Mouse (Mus musculus): ENCODE data around the gene Hhat. TPM values are rescaled to one million over a fixed set of nuclear protein-coding genes. Genes with fewer than 3 reads are reported as not detected.

Hhat gene
- polyA plus RNA-seq, 1 experiment: not detected

- 89% methylated on average over 2 of the region's 2 CpGs for WGBS
- H3K27ac ChIP-seq (ENCODE audit: insufficient read depth, low read depth, low read length): no peak overlapping the region
- H3K4me1 ChIP-seq (ENCODE audit: control insufficient read depth, insufficient read depth, low read length): peaks cover 5% of the 10 kb centered on the region
- no peak overlapping the region for H3K4me3 ChIP-seq (ENCODE audit: insufficient read depth, low read depth, low read length)
- TF ChIP-seq CTCF (IDR thresholded peaks at IDR 0.05; ENCODE audit: insufficient read depth, low read depth, low read length) (no peak), POLR2A (IDR thresholded peaks at IDR 0.05; ENCODE audit: insufficient read depth, low read depth, low read length) (no peak)
Measured at GRCm38 (mm10) chr1:192542093-192542492, 228.9 kb downstream of the Hhat start.

- H3K27ac ChIP-seq (ENCODE audit: insufficient read depth, low read depth, low read length): no peak overlapping the region
- no peak for TF ChIP-seq CTCF (IDR thresholded peaks at IDR 0.05; ENCODE audit: insufficient read depth, low read depth, low read length)
- TF ChIP-seq POLR2A (IDR thresholded peaks at IDR 0.05; ENCODE audit: insufficient read depth, low read depth, low read length): no peak
- 79% methylated on average over 7 of the region's 7 CpGs for WGBS
- H3K4me1 ChIP-seq (ENCODE audit: control insufficient read depth, insufficient read depth, low read length): no peaks in the 10 kb centered on the region
- no peak overlapping the region for H3K4me3 ChIP-seq (ENCODE audit: insufficient read depth, low read depth, low read length)
Measured at GRCm38 (mm10) chr1:192537169-192537568, 233.9 kb downstream of the Hhat start.

- H3K4me3 ChIP-seq (ENCODE audit: insufficient read depth, low read depth, low read length): no peak overlapping the region
- whole genome bisulfite sequencing: 31% methylated on average over 1 of the region's 1 CpGs
- TF ChIP-seq CTCF (IDR thresholded peaks at IDR 0.05; ENCODE audit: insufficient read depth, low read depth, low read length): no peak
- no peak for TF ChIP-seq POLR2A (IDR thresholded peaks at IDR 0.05; ENCODE audit: insufficient read depth, low read depth, low read length)
- H3K4me1 ChIP-seq (ENCODE audit: control insufficient read depth, insufficient read depth, low read length): no peaks in the 10 kb centered on the region
- H3K27ac ChIP-seq (ENCODE audit: insufficient read depth, low read depth, low read length): no peak overlapping the region
Measured at GRCm38 (mm10) chr1:192536440-192536839, 234.6 kb downstream of the Hhat start.

- Histone ChIP-seq H3K4me1 (ENCODE audit: control insufficient read depth, insufficient read depth, low read length) (no peaks in the 10 kb centered on the region), H3K27ac (ENCODE audit: insufficient read depth, low read depth, low read length) (no peak overlapping the region), H3K4me3 (ENCODE audit: insufficient read depth, low read depth, low read length) (no peak overlapping the region)
- no peak for TF ChIP-seq CTCF (IDR thresholded peaks at IDR 0.05; ENCODE audit: insufficient read depth, low read depth, low read length)
- TF ChIP-seq POLR2A (IDR thresholded peaks at IDR 0.05; ENCODE audit: insufficient read depth, low read depth, low read length): no peak
Measured at GRCm38 (mm10) chr1:192533016-192533415, 238.0 kb downstream of the Hhat start.

- Histone ChIP-seq H3K4me1 (ENCODE audit: control insufficient read depth, insufficient read depth, low read length) (0 out of 2 replicates have a peak, but pooled peaks cover 5% of the 10 kb centered on the region), H3K27ac (ENCODE audit: insufficient read depth, low read depth, low read length) (no peak overlapping the region), H3K4me3 (ENCODE audit: insufficient read depth, low read depth, low read length) (no peak overlapping the region)
- TF ChIP-seq POLR2A (IDR thresholded peaks at IDR 0.05; ENCODE audit: insufficient read depth, low read depth, low read length) (no peak), CTCF (IDR thresholded peaks at IDR 0.05; ENCODE audit: insufficient read depth, low read depth, low read length) (no peak)
- 72% methylated on average over 2 of the region's 2 CpGs for WGBS
Measured at GRCm38 (mm10) chr1:192532212-192532611, 238.8 kb downstream of the Hhat start.

- no peak overlapping the region for H3K4me3 ChIP-seq (ENCODE audit: insufficient read depth, low read depth, low read length)
- 0 out of 2 replicates have a peak, but pooled peaks cover 5% of the 10 kb centered on the region for H3K4me1 ChIP-seq (ENCODE audit: control insufficient read depth, insufficient read depth, low read length)
- TF ChIP-seq CTCF (IDR thresholded peaks at IDR 0.05; ENCODE audit: insufficient read depth, low read depth, low read length) (no peak), POLR2A (IDR thresholded peaks at IDR 0.05; ENCODE audit: insufficient read depth, low read depth, low read length) (no peak)
- 78% methylated on average over 2 of the region's 2 CpGs for WGBS
- H3K27ac ChIP-seq (ENCODE audit: insufficient read depth, low read depth, low read length): no peak overlapping the region
Measured at GRCm38 (mm10) chr1:192531490-192532146, 239.4 kb downstream of the Hhat start.

- 70% methylated on average over 14 of the region's 14 CpGs for WGBS
- no peak for TF ChIP-seq POLR2A (IDR thresholded peaks at IDR 0.05; ENCODE audit: insufficient read depth, low read depth, low read length)
- TF ChIP-seq CTCF (IDR thresholded peaks at IDR 0.05; ENCODE audit: insufficient read depth, low read depth, low read length): no peak
- H3K27ac ChIP-seq (ENCODE audit: insufficient read depth, low read depth, low read length): no peak overlapping the region
- H3K4me1 ChIP-seq (ENCODE audit: control insufficient read depth, insufficient read depth, low read length): peaks cover 14% of the 10 kb centered on the region
- H3K4me3 ChIP-seq (ENCODE audit: insufficient read depth, low read depth, low read length): no peak overlapping the region
Measured at GRCm38 (mm10) chr1:192525711-192526350, 245.2 kb downstream of the Hhat start.

- Histone ChIP-seq H3K4me1 (ENCODE audit: control insufficient read depth, insufficient read depth, low read length) (peaks cover 12% of the 10 kb centered on the region), H3K4me3 (ENCODE audit: insufficient read depth, low read depth, low read length) (no peak overlapping the region), H3K27ac (ENCODE audit: insufficient read depth, low read depth, low read length) (no peak overlapping the region)
- 51% methylated on average over 12 of the region's 12 CpGs for WGBS
- TF ChIP-seq POLR2A (IDR thresholded peaks at IDR 0.05; ENCODE audit: insufficient read depth, low read depth, low read length) (no peak), CTCF (IDR thresholded peaks at IDR 0.05; ENCODE audit: insufficient read depth, low read depth, low read length) (no peak)
Measured at GRCm38 (mm10) chr1:192522376-192523178, 248.4 kb downstream of the Hhat start.

Measured in olfactory bulb, adult 2 months (tissue).